Comparison of ENCODE assay signal across 10 mouse cellular contexts in the genomic region with DNA sequence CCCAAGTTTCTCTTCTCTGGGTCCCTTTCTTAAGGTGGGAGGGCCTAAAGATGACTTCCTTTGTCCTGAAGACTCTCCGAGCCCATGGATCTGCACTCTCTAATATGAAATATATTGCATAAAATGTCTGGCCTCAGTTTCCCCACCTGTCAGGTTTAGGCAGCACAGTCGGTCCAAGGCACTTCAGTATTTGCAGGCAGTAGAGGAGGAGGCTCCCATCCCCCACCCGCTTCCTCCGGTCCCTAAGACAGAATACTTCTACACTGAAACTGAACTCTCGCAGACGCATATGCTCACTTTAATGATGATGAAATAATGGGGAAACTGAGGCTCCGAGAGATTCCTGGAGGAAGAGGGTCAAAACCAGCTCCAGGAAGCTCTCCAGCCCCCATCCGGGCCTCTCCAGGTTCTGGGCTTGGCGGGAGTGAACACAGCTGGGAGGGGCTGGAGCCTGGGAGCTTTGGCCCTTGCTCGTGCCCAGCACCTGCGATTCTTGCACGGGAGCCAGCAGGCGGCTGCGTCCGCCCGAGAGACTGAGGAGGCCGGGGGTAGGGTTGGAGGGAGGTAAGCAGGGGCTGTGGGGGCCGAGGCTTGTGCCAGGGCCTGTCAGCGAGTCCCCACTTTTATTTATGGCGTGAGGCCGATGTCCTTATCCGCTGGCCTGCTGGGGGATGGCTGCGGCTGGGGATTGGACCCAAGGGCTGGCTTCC. TPM values are rescaled to one million over a fixed set of nuclear protein-coding genes. Genes with fewer than 3 reads are reported as not detected.
DNase-seq lines count a peak whose midpoint lies in the region; ATAC-seq lines count a peak whose summit lies in the region.
"Had no signal": no experiment of that assay in that cellular context is flagged by ENCODE, and none has a peak within 500 bp of the region (broad histone marks: within the 10 kb centered on the region; RNA-seq: fewer than 3 reads in every experiment).

No protein-coding gene starts in this region.

- H3K27ac ChIP-seq in hindbrain, embryonic 12.5 days = no peak overlapping the region
- H3K27ac ChIP-seq in hindbrain, embryonic 11.5 days (ENCODE audit: low read depth, low read length) = no peak overlapping the region
- H3K27ac ChIP-seq in heart, embryonic 11.5 days (ENCODE audit: low read depth, low read length) = no peak overlapping the region

- no peak overlapping the region for H3K4me2 ChIP-seq in hindbrain, embryonic 12.5 days (replicated peaks)
- no peak overlapping the region for H3K4me2 ChIP-seq in hindbrain, embryonic 11.5 days (replicated peaks; ENCODE audit: low read depth, low read length)
- peak overlapping the region; percentile 52 for H3K4me2 ChIP-seq in heart, embryonic 11.5 days

- no peaks in the 10 kb centered on the region for H3K9me3 ChIP-seq in hindbrain, embryonic 12.5 days (replicated peaks)
- no peaks in the 10 kb centered on the region for H3K9me3 ChIP-seq in hindbrain, embryonic 11.5 days (ENCODE audit: control insufficient read depth, low read length)
- no peaks in the 10 kb centered on the region for H3K9me3 ChIP-seq in heart, embryonic 11.5 days (replicated peaks; ENCODE audit: control insufficient read depth, low read length)
- H3K9me3 ChIP-seq: megakaryocyte, embryonic 14.5 days had no signal

- 12% methylated on average over 23 of the region's 23 CpGs for WGBS in hindbrain, embryonic 12.5 days
- WGBS in hindbrain, embryonic 11.5 days = 13% methylated on average over 23 of the region's 23 CpGs
- 14% methylated on average over 23 of the region's 23 CpGs for WGBS in heart, embryonic 11.5 days (ENCODE audit: insufficient replicate concordance)

- ATAC-seq in hindbrain, embryonic 12.5 days (ENCODE audit: low FRiP score) = no peak
- ATAC-seq in hindbrain, embryonic 11.5 days (ENCODE audit: low FRiP score) = no peak
- ATAC-seq in heart, embryonic 11.5 days (replicated peaks; ENCODE audit: insufficient number of reproducible peaks, low FRiP score, low TSS enrichment) = no peak
- ATAC-seq: Patski had no signal

- H3K9ac ChIP-seq in hindbrain, embryonic 12.5 days = peak overlapping the region; percentile 23; the same call in 1 of the 2 replicates
- no peak overlapping the region for H3K9ac ChIP-seq in hindbrain, embryonic 11.5 days (ENCODE audit: low read depth, low read length)
- H3K9ac ChIP-seq in heart, embryonic 11.5 days (ENCODE audit: low read depth, low read length) = peak overlapping the region; percentile 43; the same call in 1 of the 2 replicates

- intact Hi-C loops in left cerebral cortex, postnatal 36 days (cut with DNase I) = loop anchor here (2.0 to 5.0 kb wide), 3 partner anchors 45 to 87 kb away; a partner anchor contains a TSS

- no peak for DNase-seq in hindbrain, embryonic 11.5 days (ENCODE audit: low spot score)
- peak; percentile 77 to 89 for DNase-seq in cerebellum, postnatal 10 days
- DNase-seq in liver = peak; percentile 57
- no peak for DNase-seq in left cerebral cortex, postnatal 36 days (ENCODE audit: low spot score in 2 of 2)
- no peak for DNase-seq in T-cell, adult 2 months (ENCODE audit: low spot score)
- DNase-seq in right cerebral cortex, adult 2 months (ENCODE audit: low spot score in 2 of 2) = no peak

- H3K4me3 ChIP-seq in hindbrain, embryonic 12.5 days = no peak overlapping the region
- no peak overlapping the region for H3K4me3 ChIP-seq in hindbrain, embryonic 11.5 days (ENCODE audit: low read depth, low read length)
- H3K4me3 ChIP-seq in heart, embryonic 11.5 days (ENCODE audit: low read depth, low read length) = peak overlapping the region; percentile 19
- H3K4me3 ChIP-seq: megakaryocyte, embryonic 14.5 days had no signal

- H3K36me3 ChIP-seq in hindbrain, embryonic 12.5 days = peaks cover under 1% of the 10 kb centered on the region
- H3K36me3 ChIP-seq in hindbrain, embryonic 11.5 days (ENCODE audit: control insufficient read depth, insufficient read depth, low read length) = peaks cover 2% of the 10 kb centered on the region; the same call in 1 of the 2 replicates
- H3K36me3 ChIP-seq in heart, embryonic 11.5 days (ENCODE audit: control insufficient read depth, insufficient read depth, low read length) = no peaks in the 10 kb centered on the region

- H3K4me1 ChIP-seq in hindbrain, embryonic 12.5 days = peaks cover 33% of the 10 kb centered on the region
- H3K4me1 ChIP-seq in hindbrain, embryonic 11.5 days (replicated peaks; ENCODE audit: control insufficient read depth, insufficient read depth, low read length) = peaks cover 9% of the 10 kb centered on the region
- peaks cover 29% of the 10 kb centered on the region for H3K4me1 ChIP-seq in heart, embryonic 11.5 days (ENCODE audit: control insufficient read depth, insufficient read depth, low read length)

- peaks cover 73% of the 10 kb centered on the region for H3K27me3 ChIP-seq in hindbrain, embryonic 12.5 days
- peaks cover 65% of the 10 kb centered on the region for H3K27me3 ChIP-seq in hindbrain, embryonic 11.5 days (ENCODE audit: control insufficient read depth, insufficient read depth, low read length)
- H3K27me3 ChIP-seq in heart, embryonic 11.5 days (ENCODE audit: control insufficient read depth, insufficient read depth, low read length) = peaks cover 68% of the 10 kb centered on the region
- H3K27me3 ChIP-seq: Patski had no signal

RNA-seq across cellular contexts. Expression of a gene that starts 4.6 kb away (rescaled TPM):
- 118 TPM in 2 replicates for polyA plus RNA-seq in hindbrain, embryonic 12.5 days (2016; fragmentation: Nextera tagmentation; extraction: Ambion mirVana)
- 129 and 136 TPM in 2 replicates for polyA plus RNA-seq in hindbrain, embryonic 11.5 days (2014; fragmentation: Nextera tagmentation; extraction: Ambion mirVana)
- polyA plus RNA-seq in heart, embryonic 11.5 days (2014; fragmentation: Nextera tagmentation; extraction: Ambion mirVana) = 109 and 124 TPM in 2 replicates
- 100 to 1,000 TPM; 106 to 108 TPM for total RNA-seq in left cerebral cortex, postnatal 36 days (2021)

RNA-seq across cellular contexts. Expression of a gene that starts 8.6 kb away (rescaled TPM):
- 633 and 755 TPM in 2 replicates for polyA plus RNA-seq in hindbrain, embryonic 12.5 days (2016; fragmentation: Nextera tagmentation; extraction: Ambion mirVana)
- polyA plus RNA-seq in hindbrain, embryonic 11.5 days (2014; fragmentation: Nextera tagmentation; extraction: Ambion mirVana) = 814 and 839 TPM in 2 replicates
- 798 and 827 TPM in 2 replicates for polyA plus RNA-seq in heart, embryonic 11.5 days (2014; fragmentation: Nextera tagmentation; extraction: Ambion mirVana)
- 100 to 1,000 TPM; 828 to 997 TPM for total RNA-seq in left cerebral cortex, postnatal 36 days (2021)

RNA-seq across cellular contexts. Expression of a gene that starts 9.0 kb away (rescaled TPM):
- polyA plus RNA-seq in hindbrain, embryonic 12.5 days (2016; fragmentation: Nextera tagmentation; extraction: Ambion mirVana) = 3.3 and 4.2 TPM in 2 replicates
- 2.4 and 6.6 TPM in 2 replicates for polyA plus RNA-seq in hindbrain, embryonic 11.5 days (2014; fragmentation: Nextera tagmentation; extraction: Ambion mirVana)
- polyA plus RNA-seq in heart, embryonic 11.5 days (2014; fragmentation: Nextera tagmentation; extraction: Ambion mirVana) = 0.80 and 3.8 TPM in 2 replicates
- total RNA-seq in left cerebral cortex, postnatal 36 days (2021) = 1 to 10 TPM; 4.1 to 4.6 TPM

RNA-seq across cellular contexts. Expression of a gene that starts 14.8 kb away (rescaled TPM):
- polyA plus RNA-seq in hindbrain, embryonic 12.5 days (2016; fragmentation: Nextera tagmentation; extraction: Ambion mirVana) = 27.0 and 29.2 TPM in 2 replicates
- 15.6 and 19.6 TPM in 2 replicates for polyA plus RNA-seq in hindbrain, embryonic 11.5 days (2014; fragmentation: Nextera tagmentation; extraction: Ambion mirVana)
- polyA plus RNA-seq in heart, embryonic 11.5 days (2014; fragmentation: Nextera tagmentation; extraction: Ambion mirVana) = 0.44 and 0.86 TPM in 2 replicates
- total RNA-seq in left cerebral cortex, postnatal 36 days (2021) = 100 to 1,000 TPM; 279 to 317 TPM

RNA-seq across cellular contexts. Expression of a gene that starts 25.2 kb away (rescaled TPM):
- 22.2 and 23.9 TPM in 2 replicates for polyA plus RNA-seq in hindbrain, embryonic 12.5 days (2016; fragmentation: Nextera tagmentation; extraction: Ambion mirVana)
- polyA plus RNA-seq in hindbrain, embryonic 11.5 days (2014; fragmentation: Nextera tagmentation; extraction: Ambion mirVana) = 11.1 and 12.8 TPM in 2 replicates
- polyA plus RNA-seq in heart, embryonic 11.5 days (2014; fragmentation: Nextera tagmentation; extraction: Ambion mirVana) = 9.2 and 10.1 TPM in 2 replicates
- total RNA-seq in left cerebral cortex, postnatal 36 days (2021) = 10 to 100 TPM; 43.6 to 44.6 TPM

Comparison
In these comparisons a context has a peak if more than half of its experiments do, and no peak if none do; other contexts are left out.
1. DNase-seq: peak in cerebellum, postnatal 10 days (2 of 2) and liver (single experiment); none in hindbrain, embryonic 11.5 days (single experiment), left cerebral cortex, postnatal 36 days (0 of 2), T-cell, adult 2 months (single experiment) and right cerebral cortex, adult 2 months (0 of 2).